Mouse (Mus musculus) intestine, embryonic 14.5 days (tissue): Measurements from ENCODE around the gene Ccn2. TPM values are rescaled to one million over a fixed set of nuclear protein-coding genes. Genes with fewer than 3 reads are reported as not detected.

Source experiments
- ATAC-seq: fragments of 200-750 bp; cut with Nextera tagmentation; replicated peaks from 2 replicates; pipeline ENCODE4 v1.8.0; 2017; ENCODE audit warnings: low read depth, moderate number of reproducible peaks, moderate TSS enrichment, moderate library complexity; ENCODE audit not compliant: low FRiP score, low TSS enrichment
- DNase-seq: peaks from one replicate; pipeline ENCODE4 v3.0.0-alpha.2; 2018; ENCODE audit warnings: low spot score
- H3K27ac ChIP-seq: fragments of 300-500 bp; sonication (generic); 2 replicates; pipeline ENCODE4 v1.5.1; 2014; ENCODE audit warnings: low read depth, mild to moderate bottlenecking, control low read depth
- H3K27me3 ChIP-seq: fragments of 300-500 bp; sonication (generic); replicated peaks from 2 replicates; pipeline ENCODE4 v1.6.1; 2014; ENCODE audit warnings: low read length, control low read depth; ENCODE audit not compliant: control insufficient read depth, insufficient read depth
- H3K36me3 ChIP-seq: fragments of 300-500 bp; sonication (generic); 2 replicates; pipeline ENCODE4 v1.6.1; 2014; ENCODE audit warnings: low read length, control low read depth; ENCODE audit not compliant: control insufficient read depth, insufficient read depth
- H3K4me1 ChIP-seq: fragments of 300-500 bp; sonication (generic); replicated peaks from 2 replicates; pipeline ENCODE4 v1.6.1; 2014; ENCODE audit warnings: low read length, control low read depth, mixed read lengths; ENCODE audit not compliant: control insufficient read depth, insufficient read depth
- H3K4me2 ChIP-seq: fragments of 300-500 bp; sonication (generic); 2 replicates; pipeline ENCODE4 v1.6.1; 2014; ENCODE audit warnings: low read length
- H3K4me3 ChIP-seq: fragments of 300-500 bp; sonication (generic); 2 replicates; pipeline ENCODE4 v1.5.1; 2014; ENCODE audit warnings: low read depth, low read length, control low read depth, mixed read lengths
- H3K9ac ChIP-seq: fragments of 300-500 bp; sonication (generic); 2 replicates; pipeline ENCODE4 v1.6.1; 2014; ENCODE audit warnings: mild to moderate bottlenecking, low read length
- H3K9me3 ChIP-seq: fragments of 300-500 bp; sonication (generic); 2 replicates; pipeline ENCODE4 v1.6.1; 2016; ENCODE audit warnings: low read length, control low read depth; ENCODE audit not compliant: control insufficient read depth
- WGBS: fragments of 180-500 bp; shearing (Covaris S2); extraction: QIAGEN DNeasy Blood & Tissue Kit; methylation state at CpG from one replicate; pipeline ENCODE4 v1.1.7; 2014; 5-methylcytosine and 5-hydroxymethylcytosine counted together
- polyA plus RNA-seq: library from polyadenylated mRNA; unstranded; fragments of >200 nt; fragmentation: Nextera tagmentation; extraction: Ambion mirVana; gene quantifications from 2 replicates; pipeline ENCODE4 v1.2.1, GENCODE M21; 2014

Gene Ccn2
- polyA plus RNA-seq, 1 experiment from 2014 or later: 11.5 TPM

- Histone ChIP-seq H3K4me3 (no peak overlapping the region), H3K9ac (no peak overlapping the region), H3K27me3 (no peaks in the 10 kb centered on the region), H3K9me3 (no peaks in the 10 kb centered on the region), H3K36me3 (no peaks in the 10 kb centered on the region), H3K4me1 (peaks cover 9% of the 10 kb centered on the region), H3K4me2 (no peak overlapping the region), H3K27ac (no peak overlapping the region)
- DNase-seq (peak; percentile 93), ATAC-seq (no peak)
- WGBS: 28% methylated on average over 18 of the region's 18 CpGs
Measured at GRCm38 (mm10) chr10:24630469-24631081, 35.3 kb downstream of the Ccn2 start.

DNA sequence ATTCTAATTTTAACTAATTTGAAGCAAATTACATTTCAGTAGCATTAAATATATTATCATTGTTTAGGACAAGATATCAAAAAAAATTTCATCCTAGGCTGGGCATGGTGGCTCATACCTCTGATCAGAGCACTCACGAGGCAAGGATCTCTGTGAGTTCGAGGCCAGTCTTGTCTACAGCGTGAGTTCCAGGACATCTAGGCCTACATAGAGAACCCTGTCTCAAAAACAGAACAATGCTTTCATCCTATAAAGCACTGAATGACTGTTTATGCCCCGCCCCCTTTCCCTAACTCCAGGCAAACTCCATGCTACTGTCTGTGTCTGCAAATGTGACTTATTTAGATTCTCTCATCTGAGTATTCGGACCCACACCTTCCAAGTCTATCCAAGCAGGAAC, 35.9 kb downstream of the Ccn2 start:
- Histone ChIP-seq H3K4me3 (no peak overlapping the region), H3K27me3 (no peaks in the 10 kb centered on the region), H3K27ac (no peak overlapping the region), H3K4me2 (no peak overlapping the region), H3K4me1 (peaks cover 14% of the 10 kb centered on the region), H3K9ac (no peak overlapping the region), H3K9me3 (no peaks in the 10 kb centered on the region), H3K36me3 (no peaks in the 10 kb centered on the region)
- ATAC-seq (no peak), DNase-seq (no peak)
- 91% methylated on average over 5 of the region's 5 CpGs for WGBS

- no peaks in the 10 kb centered on the region for H3K27me3 ChIP-seq
- WGBS: 62% methylated on average over 9 of the region's 9 CpGs
- DNase-seq: no peak
- no peaks in the 10 kb centered on the region for H3K9me3 ChIP-seq
- H3K9ac ChIP-seq: no peak overlapping the region
- no peaks in the 10 kb centered on the region for H3K36me3 ChIP-seq
- H3K4me2 ChIP-seq: no peak overlapping the region
- H3K4me3 ChIP-seq: no peak overlapping the region
- H3K4me1 ChIP-seq: peaks cover 31% of the 10 kb centered on the region
- H3K27ac ChIP-seq: peak overlapping the region; percentile 48
- ATAC-seq: no peak
Measured at GRCm38 (mm10) chr10:24634288-24634687, 39.0 kb downstream of the Ccn2 start.

DNA sequence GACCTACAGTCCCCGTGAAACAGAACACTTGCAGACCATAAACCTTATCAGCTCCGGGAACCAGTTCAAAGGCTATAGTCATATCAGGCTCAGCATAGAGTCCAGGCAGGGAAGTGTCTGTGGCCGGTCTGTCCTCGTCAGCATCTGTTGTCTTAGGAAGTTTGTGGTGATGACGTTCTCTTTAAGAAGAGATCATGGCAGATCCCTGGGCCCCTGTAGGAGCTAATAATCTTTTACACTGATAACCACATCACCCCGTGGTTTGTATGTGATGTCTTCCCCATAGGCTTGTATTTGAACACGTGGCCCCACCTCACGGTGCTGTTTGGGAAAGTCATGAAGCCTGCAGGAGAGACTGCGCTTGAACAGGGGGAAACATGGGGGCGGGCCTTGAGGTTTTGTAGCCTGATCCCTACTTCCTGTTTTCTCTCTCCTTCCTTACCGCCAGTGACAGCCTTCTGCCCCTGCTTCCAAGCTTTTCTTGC, 40.1 kb downstream of the Ccn2 start:
- Histone ChIP-seq H3K27me3 (no peaks in the 10 kb centered on the region), H3K27ac (peak overlapping the region; percentile 75), H3K4me2 (no peak overlapping the region), H3K4me1 (peaks cover 31% of the 10 kb centered on the region), H3K9me3 (no peaks in the 10 kb centered on the region), H3K4me3 (no peak overlapping the region), H3K36me3 (no peaks in the 10 kb centered on the region), H3K9ac (no peak overlapping the region)
- ATAC-seq (peak; percentile 51; the same call in 1 of the 2 replicates), DNase-seq (no peak)
- 49% methylated on average over 11 of the region's 11 CpGs for WGBS

DNA sequence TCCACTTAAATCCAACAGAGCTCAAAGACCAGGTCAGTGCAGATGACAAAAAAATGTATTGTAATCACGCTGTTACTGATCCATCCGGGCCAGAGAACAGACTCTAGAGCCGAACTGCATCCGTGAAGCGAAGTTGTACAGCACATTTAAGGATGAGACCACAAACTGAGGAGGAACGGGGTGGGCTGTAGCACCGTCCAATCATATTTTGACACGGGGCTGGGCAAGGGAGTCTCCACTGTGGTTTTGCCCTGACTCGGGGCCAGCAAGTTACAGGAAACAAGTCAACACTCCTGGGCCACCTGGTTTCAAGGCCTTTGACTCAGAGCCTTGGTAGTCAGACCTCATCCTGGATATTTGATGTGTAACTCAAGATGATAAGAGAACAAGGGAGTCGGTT, 40.6 kb downstream of the Ccn2 start:
- DNase-seq: no peak
- no peak overlapping the region for H3K4me2 ChIP-seq
- peaks cover 31% of the 10 kb centered on the region for H3K4me1 ChIP-seq
- H3K9me3 ChIP-seq: no peaks in the 10 kb centered on the region
- ATAC-seq: no peak; the same call in 1 of the 2 replicates
- H3K4me3 ChIP-seq: no peak overlapping the region
- H3K27ac ChIP-seq: peak overlapping the region; percentile 75
- 84% methylated on average over 10 of the region's 10 CpGs for WGBS
- no peak overlapping the region for H3K9ac ChIP-seq
- H3K36me3 ChIP-seq: no peaks in the 10 kb centered on the region
- no peaks in the 10 kb centered on the region for H3K27me3 ChIP-seq

GRCm38 (mm10) chr10:24636986-24637385, 41.7 kb downstream of the Ccn2 start:
- no peaks in the 10 kb centered on the region for H3K36me3 ChIP-seq
- H3K9me3 ChIP-seq: no peaks in the 10 kb centered on the region
- peaks cover 31% of the 10 kb centered on the region for H3K4me1 ChIP-seq
- ATAC-seq: no peak
- peak overlapping the region; percentile 43; the same call in 1 of the 2 replicates for H3K27ac ChIP-seq
- no peak overlapping the region for H3K9ac ChIP-seq
- no peak overlapping the region for H3K4me3 ChIP-seq
- H3K27me3 ChIP-seq: no peaks in the 10 kb centered on the region
- DNase-seq: no peak
- 60% methylated on average over 2 of the region's 2 CpGs for WGBS
- H3K4me2 ChIP-seq: no peak overlapping the region

- H3K36me3 ChIP-seq: no peaks in the 10 kb centered on the region
- 17% methylated on average over 10 of the region's 10 CpGs for WGBS
- DNase-seq (no peak), ATAC-seq (peak; percentile 20; the same call in 1 of the 2 replicates)
- peak overlapping the region; percentile 39; the same call in 1 of the 2 replicates for H3K27ac ChIP-seq
- 0 out of 2 replicates have a peak overlapping the region, but pooled peaks have one; percentile 11 for H3K9ac ChIP-seq
- H3K4me3 ChIP-seq: no peak overlapping the region
- H3K4me1 ChIP-seq: peaks cover 31% of the 10 kb centered on the region
- no peaks in the 10 kb centered on the region for H3K27me3 ChIP-seq
- no peaks in the 10 kb centered on the region for H3K9me3 ChIP-seq
- H3K4me2 ChIP-seq: 0 out of 2 replicates have a peak overlapping the region, but pooled peaks have one; percentile 20
Measured at GRCm38 (mm10) chr10:24638306-24639070, 43.2 kb downstream of the Ccn2 start.

GRCm38 (mm10) chr10:24639596-24639995, 44.4 kb downstream of the Ccn2 start:
- DNase-seq (no peak), ATAC-seq (no peak)
- Histone ChIP-seq H3K27me3 (no peaks in the 10 kb centered on the region), H3K9me3 (no peaks in the 10 kb centered on the region), H3K4me3 (no peak overlapping the region), H3K4me1 (peaks cover 27% of the 10 kb centered on the region), H3K27ac (no peak overlapping the region), H3K36me3 (no peaks in the 10 kb centered on the region), H3K9ac (no peak overlapping the region), H3K4me2 (no peak overlapping the region)
- WGBS: 70% methylated on average over 7 of the region's 7 CpGs
